Comparison of ENCODE assay signal across 8 mouse cellular contexts in the genomic region with DNA sequence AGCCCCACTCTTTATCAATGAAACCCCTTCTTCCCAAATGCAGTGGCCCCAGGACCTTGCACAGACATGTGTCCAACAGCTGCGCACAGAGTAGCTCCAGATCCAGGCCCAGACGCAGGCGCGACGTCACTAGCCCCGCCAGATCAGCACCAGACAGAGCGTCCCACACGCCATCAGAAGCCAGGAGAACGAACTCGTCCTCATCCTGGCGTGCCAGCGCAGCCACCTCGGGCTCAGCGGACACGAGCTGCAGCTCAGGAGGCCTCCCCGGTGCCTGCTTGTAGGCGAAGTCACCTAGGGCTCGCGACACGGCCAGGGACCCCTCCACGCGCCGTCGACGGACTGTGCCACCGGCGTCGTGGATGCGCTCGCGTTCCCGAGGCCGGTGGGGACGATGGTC. TPM values are rescaled to one million over a fixed set of nuclear protein-coding genes. Genes with fewer than 3 reads are reported as not detected.
DNase-seq lines count a peak whose midpoint lies in the region; ATAC-seq and TF ChIP-seq lines count a peak whose summit lies in the region.
"Had no signal": no experiment of that assay in that cellular context is flagged by ENCODE, and none has a peak within 500 bp of the region (broad histone marks: within the 10 kb centered on the region; RNA-seq: fewer than 3 reads in every experiment).

No protein-coding gene starts in this region.

- DNase-seq in retina, postnatal 1 day: peak; percentile 17
- no peak for DNase-seq in retina, embryonic 14.5 days (ENCODE audit: low spot score)
- no peak for DNase-seq in forebrain, postnatal 0 days
- DNase-seq in adipocyte (ENCODE audit: low spot score): no peak
- DNase-seq in urinary bladder, postnatal 36 days (ENCODE audit: low spot score in 2 of 2): no peak
- DNase-seq in thymus, postnatal 10 days (ENCODE audit: low spot score in 2 of 2): no peak

- WGBS in forebrain, postnatal 0 days: 3% methylated on average over 34 of the region's 34 CpGs
- 5% methylated on average over 34 of the region's 34 CpGs for WGBS in liver, embryonic 16.5 days (ENCODE audit: insufficient replicate concordance)

- H3K27ac ChIP-seq in forebrain, postnatal 0 days (ENCODE audit: low read depth, low read length): no peak overlapping the region
- no peak overlapping the region for H3K27ac ChIP-seq in liver, embryonic 16.5 days (ENCODE audit: low read length)

- peak overlapping the region; percentile 49 for H3K4me2 ChIP-seq in forebrain, postnatal 0 days (ENCODE audit: low read depth)
- H3K4me2 ChIP-seq in liver, embryonic 16.5 days (ENCODE audit: low read depth, low read length): no peak overlapping the region

- no peak for ATAC-seq in forebrain, postnatal 0 days
- ATAC-seq in liver, embryonic 16.5 days (ENCODE audit: low read depth): no peak

- no peaks in the 10 kb centered on the region for H3K36me3 ChIP-seq in forebrain, postnatal 0 days (ENCODE audit: insufficient read depth)
- no peaks in the 10 kb centered on the region for H3K36me3 ChIP-seq in liver, embryonic 16.5 days (ENCODE audit: control insufficient read depth, insufficient read depth)

- TF ChIP-seq CTCF in forebrain, postnatal 0 days (IDR thresholded peaks at IDR 0.05; ENCODE audit: low read depth): no peak

- H3K4me1 ChIP-seq in forebrain, postnatal 0 days (ENCODE audit: insufficient read depth): peaks cover 5% of the 10 kb centered on the region
- peaks cover 18% of the 10 kb centered on the region for H3K4me1 ChIP-seq in liver, embryonic 16.5 days (ENCODE audit: control insufficient read depth, low read depth, low read length)

- peaks cover 36% of the 10 kb centered on the region for H3K27me3 ChIP-seq in forebrain, postnatal 0 days (ENCODE audit: insufficient read depth, low read length)
- H3K27me3 ChIP-seq in liver, embryonic 16.5 days (ENCODE audit: control insufficient read depth, insufficient read depth, low read depth, low read length): peaks cover 60% of the 10 kb centered on the region

- peak overlapping the region; percentile 29 for H3K4me3 ChIP-seq in forebrain, postnatal 0 days (ENCODE audit: low read depth, low read length)
- 0 out of 2 replicates have a peak overlapping the region, but pooled peaks have one; percentile 11 for H3K4me3 ChIP-seq in liver, embryonic 16.5 days (ENCODE audit: low read depth, low read length)

- no peak overlapping the region for H3K9ac ChIP-seq in forebrain, postnatal 0 days
- H3K9ac ChIP-seq in liver, embryonic 16.5 days (ENCODE audit: low read depth, low read length): no peak overlapping the region

- H3K9me3 ChIP-seq in forebrain, postnatal 0 days (ENCODE audit: low read length): no peaks in the 10 kb centered on the region
- H3K9me3 ChIP-seq in liver, embryonic 16.5 days (replicated peaks; ENCODE audit: control insufficient read depth, low read length): no peaks in the 10 kb centered on the region

RNA-seq across cellular contexts. Expression of a gene that starts 0.8 kb away (rescaled TPM):
- 2.3 and 3.2 TPM in 2 replicates for total RNA-seq in forebrain, postnatal 0 days (2014; rRNA removed)
- 0.69 and 1.1 TPM in 2 replicates for polyA plus RNA-seq in forebrain, postnatal 0 days (2015; fragmentation: Nextera tagmentation; extraction: Ambion mirVana)
- 0.11 TPM in 1 of 2 replicates, not detected in the other for polyA plus RNA-seq in liver, embryonic 16.5 days (2015; fragmentation: Nextera tagmentation; extraction: Ambion mirVana)

RNA-seq across cellular contexts. Expression of a gene that starts 3.4 kb away (rescaled TPM):
- total RNA-seq in forebrain, postnatal 0 days (2014; rRNA removed): 154 and 163 TPM in 2 replicates
- 126 and 136 TPM in 2 replicates for polyA plus RNA-seq in forebrain, postnatal 0 days (2015; fragmentation: Nextera tagmentation; extraction: Ambion mirVana)
- 2.9 and 4.1 TPM in 2 replicates for polyA plus RNA-seq in liver, embryonic 16.5 days (2015; fragmentation: Nextera tagmentation; extraction: Ambion mirVana)
- polyA plus RNA-seq: activated CD4-positive, CD25-positive, alpha-beta regulatory T cell, adult 4 months had no signal

RNA-seq across cellular contexts. Expression of a gene that starts 7.4 kb away (rescaled TPM):
- 40.6 and 45.9 TPM in 2 replicates for total RNA-seq in forebrain, postnatal 0 days (2014; rRNA removed)
- polyA plus RNA-seq in forebrain, postnatal 0 days (2015; fragmentation: Nextera tagmentation; extraction: Ambion mirVana): 30.0 and 30.6 TPM in 2 replicates
- polyA plus RNA-seq in liver, embryonic 16.5 days (2015; fragmentation: Nextera tagmentation; extraction: Ambion mirVana): 32.8 and 33.0 TPM in 2 replicates

RNA-seq across cellular contexts. Expression of a gene that starts 30.8 kb away (rescaled TPM):
- total RNA-seq in forebrain, postnatal 0 days (2014; rRNA removed): 1.6 and 5.1 TPM in 2 replicates
- 0.28 and 0.36 TPM in 2 replicates for polyA plus RNA-seq in forebrain, postnatal 0 days (2015; fragmentation: Nextera tagmentation; extraction: Ambion mirVana)
- not detected in 2 replicates for polyA plus RNA-seq in liver, embryonic 16.5 days (2015; fragmentation: Nextera tagmentation; extraction: Ambion mirVana)

RNA-seq across cellular contexts. Expression of a gene that starts 50.9 kb away (rescaled TPM):
- total RNA-seq in forebrain, postnatal 0 days (2014; rRNA removed): 32.2 and 34.4 TPM in 2 replicates
- polyA plus RNA-seq in forebrain, postnatal 0 days (2015; fragmentation: Nextera tagmentation; extraction: Ambion mirVana): 35.1 and 35.8 TPM in 2 replicates
- 13.2 and 14.3 TPM in 2 replicates for polyA plus RNA-seq in liver, embryonic 16.5 days (2015; fragmentation: Nextera tagmentation; extraction: Ambion mirVana)

Comparison
In these comparisons a context has a peak if more than half of its experiments do, and no peak if none do; other contexts are left out.
1. RNA of a gene that starts 3.4 kb away (polyA plus RNA-seq): 126 to 136 TPM in forebrain, postnatal 0 days; 2.9 to 4.1 TPM in liver, embryonic 16.5 days; every median in the first group is over 10 times any median in the second.